Mouse (Mus musculus) small intestine, adult 2 months (tissue): ENCODE measurements around the gene Gbp4. TPM values are rescaled to one million over a fixed set of nuclear protein-coding genes. Genes with fewer than 3 reads are reported as not detected.
"Not testable (repeated sequence)": the region's sequence is repeated elsewhere in the genome, so short reads cannot be mapped to it uniquely, and the experiment has no call there.

Source experiments
- H3K27ac ChIP-seq: fragments of 200-500 bp; 2 replicates; pipeline ENCODE4 v1.5.1; 2012; ENCODE audit warnings: low read depth, low read length, control low read depth, inconsistent platforms; ENCODE audit not compliant: insufficient read depth
- H3K27me3 ChIP-seq: fragments of 200-500 bp; 2 replicates; pipeline ENCODE4 v1.6.1; 2012; ENCODE audit warnings: mild to moderate bottlenecking, moderate library complexity, low read length, inconsistent platforms; ENCODE audit not compliant: control insufficient read depth, insufficient read depth
- H3K36me3 ChIP-seq: fragments of 200-500 bp; 2 replicates; pipeline ENCODE4 v1.6.1; 2012; ENCODE audit warnings: mild to moderate bottlenecking, low read length, control low read depth, inconsistent platforms; ENCODE audit not compliant: control insufficient read depth, insufficient read depth
- H3K4me1 ChIP-seq: fragments of 200-500 bp; 2 replicates; pipeline ENCODE4 v1.6.1; 2012; ENCODE audit warnings: low read length, inconsistent platforms, mixed read lengths; ENCODE audit not compliant: control insufficient read depth, insufficient read depth, insufficient read length
- H3K4me3 ChIP-seq: fragments of 200-500 bp; 2 replicates; pipeline ENCODE4 v1.5.1; 2012; ENCODE audit warnings: low read depth, mild to moderate bottlenecking, control low read depth, inconsistent platforms, low read length, moderate library complexity
- CTCF ChIP-seq: fragments of 200-500 bp; IDR thresholded peaks from 2 replicates; pipeline ENCODE4 v1.5.1; 2012; ENCODE audit warnings: low read depth, mild to moderate bottlenecking, control low read depth, inconsistent platforms, low read length, moderate library complexity, mixed read lengths; ENCODE audit not compliant: insufficient replicate concordance, insufficient read length; ENCODE audit errors: extremely low read depth
- POLR2A ChIP-seq: fragments of 200-500 bp; IDR thresholded peaks from 2 replicates; pipeline ENCODE4 v1.6.1; 2012; ENCODE audit warnings: low read depth, mild to moderate bottlenecking, control low read depth, inconsistent platforms, low read length, moderate library complexity
- polyA plus RNA-seq: library from polyadenylated mRNA; depleted of rRNA; stranded (reverse); fragments of >200 nt; gene quantifications from 2 replicates; pipeline ENCODE4 v1.2.3, GENCODE M21; 2012; rRNA removed

Gene Gbp4
- polyA plus RNA-seq, 1 experiment = 4.9 TPM

DNA sequence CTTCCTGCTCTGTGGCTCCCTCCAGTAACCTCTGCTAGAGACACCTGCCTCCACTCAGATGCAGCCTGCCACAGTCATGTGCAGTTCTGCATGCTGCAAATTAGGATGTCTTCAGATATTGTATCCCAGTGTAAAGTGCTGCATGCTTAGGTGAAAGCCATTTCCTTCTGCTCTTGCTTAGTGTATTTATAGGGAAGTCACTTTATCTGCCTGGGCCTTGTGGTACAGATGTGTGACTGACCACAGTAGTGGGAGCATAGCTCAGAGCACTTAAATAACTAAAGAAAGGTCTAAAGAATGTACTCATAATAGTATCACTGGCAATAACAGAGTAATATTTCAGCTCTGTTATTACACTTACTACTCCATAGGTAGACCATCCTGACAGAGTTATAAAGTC, 57.5 kb downstream of the Gbp4 start:
- H3K27me3 ChIP-seq = no peaks in the 10 kb centered on the region
- TF ChIP-seq POLR2A (no peak), CTCF (no peak)
- no peaks in the 10 kb centered on the region; the same call in 1 of the 2 replicates for H3K36me3 ChIP-seq
- no peak overlapping the region for H3K27ac ChIP-seq
- no peak overlapping the region for H3K4me3 ChIP-seq
- H3K4me1 ChIP-seq = no peaks in the 10 kb centered on the region

DNA sequence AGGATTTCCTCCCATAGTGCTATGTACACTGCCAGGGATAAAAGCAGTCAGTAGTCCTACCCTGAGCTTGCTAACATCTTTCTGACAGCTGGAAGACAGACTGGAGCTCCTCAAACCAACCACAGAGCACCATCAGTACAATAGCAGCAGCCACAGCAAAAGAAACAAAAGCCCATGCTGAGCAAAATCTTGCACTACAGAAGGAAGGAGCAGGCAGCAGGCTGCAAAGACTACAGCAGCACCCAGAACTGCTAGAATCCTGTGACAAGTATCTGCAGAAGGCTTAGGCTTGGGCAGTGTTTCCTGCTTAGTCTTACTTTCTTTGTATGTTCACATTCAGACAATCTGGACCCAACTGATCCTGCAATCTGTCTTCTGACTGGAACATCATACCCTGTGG, 71.0 kb downstream of the Gbp4 start:
- not testable (repeated sequence) for H3K36me3 ChIP-seq, H3K4me3 ChIP-seq, H3K4me1 ChIP-seq, H3K27me3 ChIP-seq, H3K27ac ChIP-seq

Other genes with a start within 250 kb of the Gbp4 start
- 0.19 and 0.52 TPM in 2 replicates for gene Abcg3, start 156.9 kb downstream of the Gbp4 start, polyA plus RNA-seq
- gene Gbp9, start within 50 bp of the Gbp4 start, polyA plus RNA-seq = 0.66 and 1.3 TPM in 2 replicates
- 1.3 and 2.7 TPM in 2 replicates for gene Gbp8, start within 50 bp of the Gbp4 start, polyA plus RNA-seq
- 0.04 and 0.08 TPM in 2 replicates for gene Gbp10, start 99.9 kb upstream of the Gbp4 start, polyA plus RNA-seq
- 0.30 and 1.1 TPM in 2 replicates for gene Gm43302, start 154.1 kb upstream of the Gbp4 start, polyA plus RNA-seq
- gene Gbp6, start 154.1 kb upstream of the Gbp4 start, polyA plus RNA-seq = 1.0 and 3.2 TPM in 2 replicates